Comparison of ENCODE assay signal across 24 mouse cellular contexts in genomic region chr1:40418512-40418911, GRCm38 (mm10). TPM values are rescaled to one million over a fixed set of nuclear protein-coding genes. Genes with fewer than 3 reads are reported as not detected.
DNase-seq lines count a peak whose midpoint lies in the region; ATAC-seq lines count a peak whose summit lies in the region.
"Had no signal": no experiment of that assay in that cellular context is flagged by ENCODE, and none has a peak within 500 bp of the region (broad histone marks: within the 10 kb centered on the region; RNA-seq: fewer than 3 reads in every experiment).

No protein-coding gene starts in this region.

- H3K36me3 ChIP-seq in liver, embryonic 12.5 days: no peaks in the 10 kb centered on the region
- no peaks in the 10 kb centered on the region for H3K36me3 ChIP-seq in liver, embryonic 11.5 days (ENCODE audit: control insufficient read depth, insufficient read depth, low read length)
- H3K36me3 ChIP-seq in liver, embryonic 16.5 days (ENCODE audit: control insufficient read depth, insufficient read depth): no peaks in the 10 kb centered on the region
- no peaks in the 10 kb centered on the region for H3K36me3 ChIP-seq in midbrain, embryonic 14.5 days (ENCODE audit: control insufficient read depth, insufficient read depth, low read length)
- H3K36me3 ChIP-seq: embryonic facial prominence, embryonic 10.5 days; heart, embryonic 12.5 days; hindbrain, embryonic 12.5 days; midbrain, embryonic 10.5 days had no signal

- DNase-seq in liver, embryonic 11.5 days (ENCODE audit: low spot score): no peak
- DNase-seq in 416B (ENCODE audit: low read depth): peak; percentile 96
- peak; percentile 43 for DNase-seq in CD4-positive helper T cell, adult 2 months (ENCODE audit: low read depth, low spot score)
- DNase-seq in midbrain, embryonic 14.5 days: no peak
- DNase-seq in layer of hippocampus, adult 8-10 months (ENCODE audit: low spot score in 2 of 2): no peak
- DNase-seq: adrenal gland, adult 8-10 months; cerebellum, postnatal 10 days; gastrocnemius, adult 2 months; heart, adult 11 months; heart, postnatal 14 days; kidney, adult 8-10 months; lung, postnatal 10 days; right cerebral cortex, postnatal 25 days; thymus, postnatal 4 days had no signal

- ATAC-seq in liver, embryonic 12.5 days: peak; percentile 35; the same call in 1 of the 2 replicates
- ATAC-seq in liver, embryonic 11.5 days (replicated peaks; ENCODE audit: low FRiP score): no peak
- ATAC-seq in liver, embryonic 16.5 days (ENCODE audit: low read depth): 0 out of 2 replicates have a peak, but pooled peaks have one; percentile 13
- no peak for ATAC-seq in midbrain, embryonic 14.5 days (ENCODE audit: low FRiP score, low TSS enrichment)
- ATAC-seq: Patski had no signal

- no peaks in the 10 kb centered on the region for H3K27me3 ChIP-seq in liver, embryonic 12.5 days (replicated peaks)
- no peaks in the 10 kb centered on the region for H3K27me3 ChIP-seq in liver, embryonic 11.5 days (replicated peaks; ENCODE audit: control insufficient read depth, insufficient read depth, low read length)
- no peaks in the 10 kb centered on the region for H3K27me3 ChIP-seq in liver, embryonic 16.5 days (ENCODE audit: control insufficient read depth, insufficient read depth, low read depth, low read length)
- no peaks in the 10 kb centered on the region for H3K27me3 ChIP-seq in midbrain, embryonic 14.5 days (ENCODE audit: control insufficient read depth, insufficient read depth, low read length)
- H3K27me3 ChIP-seq: heart, embryonic 12.5 days; hindbrain, embryonic 12.5 days; Patski had no signal

- H3K4me1 ChIP-seq in liver, embryonic 12.5 days: peaks cover 25% of the 10 kb centered on the region
- no peaks in the 10 kb centered on the region; the same call in 1 of the 2 replicates for H3K4me1 ChIP-seq in liver, embryonic 11.5 days (replicated peaks; ENCODE audit: control insufficient read depth, insufficient read depth, low read length)
- H3K4me1 ChIP-seq in liver, embryonic 16.5 days (ENCODE audit: control insufficient read depth, low read depth, low read length): peaks cover 10% of the 10 kb centered on the region
- H3K4me1 ChIP-seq in midbrain, embryonic 14.5 days (ENCODE audit: control insufficient read depth, insufficient read depth, low read length): no peaks in the 10 kb centered on the region
- H3K4me1 ChIP-seq: embryonic facial prominence, embryonic 10.5 days; heart, embryonic 12.5 days; hindbrain, embryonic 12.5 days; midbrain, embryonic 10.5 days had no signal

- H3K27ac ChIP-seq in liver, embryonic 12.5 days: no peak overlapping the region
- no peak overlapping the region for H3K27ac ChIP-seq in liver, embryonic 11.5 days (ENCODE audit: low read depth, low read length)
- H3K27ac ChIP-seq in liver, embryonic 16.5 days (ENCODE audit: low read length): no peak overlapping the region
- H3K27ac ChIP-seq in midbrain, embryonic 14.5 days (replicated peaks; ENCODE audit: low read depth, low read length): no peak overlapping the region
- H3K27ac ChIP-seq: embryonic facial prominence, embryonic 10.5 days; gastrocnemius, adult 2 months; hindbrain, embryonic 12.5 days; midbrain, embryonic 10.5 days had no signal

- no peak overlapping the region for H3K4me2 ChIP-seq in liver, embryonic 12.5 days
- no peak overlapping the region for H3K4me2 ChIP-seq in liver, embryonic 11.5 days
- no peak overlapping the region for H3K4me2 ChIP-seq in liver, embryonic 16.5 days (ENCODE audit: low read depth, low read length)
- H3K4me2 ChIP-seq in midbrain, embryonic 14.5 days (ENCODE audit: low read length): no peak overlapping the region
- H3K4me2 ChIP-seq: heart, embryonic 12.5 days; hindbrain, embryonic 12.5 days had no signal

- no peak overlapping the region for H3K9ac ChIP-seq in liver, embryonic 12.5 days
- no peak overlapping the region for H3K9ac ChIP-seq in liver, embryonic 11.5 days (ENCODE audit: low read depth, low read length)
- no peak overlapping the region for H3K9ac ChIP-seq in liver, embryonic 16.5 days (ENCODE audit: low read depth, low read length)
- H3K9ac ChIP-seq in midbrain, embryonic 14.5 days (replicated peaks; ENCODE audit: low read length): no peak overlapping the region
- H3K9ac ChIP-seq: heart, embryonic 12.5 days; hindbrain, embryonic 12.5 days had no signal

- 15% methylated on average over 5 of the region's 5 CpGs for WGBS in liver, embryonic 12.5 days (ENCODE audit: insufficient replicate concordance)
- WGBS in liver, embryonic 11.5 days: 29% methylated on average over 5 of the region's 5 CpGs
- 10% methylated on average over 5 of the region's 5 CpGs for WGBS in liver, embryonic 16.5 days (ENCODE audit: insufficient replicate concordance)
- WGBS in midbrain, embryonic 14.5 days: 92% methylated on average over 5 of the region's 5 CpGs

- no peaks in the 10 kb centered on the region for H3K9me3 ChIP-seq in liver, embryonic 12.5 days (replicated peaks)
- H3K9me3 ChIP-seq in liver, embryonic 11.5 days (ENCODE audit: control insufficient read depth, low read length): no peaks in the 10 kb centered on the region
- no peaks in the 10 kb centered on the region for H3K9me3 ChIP-seq in liver, embryonic 16.5 days (replicated peaks; ENCODE audit: control insufficient read depth, low read length)
- no peaks in the 10 kb centered on the region for H3K9me3 ChIP-seq in midbrain, embryonic 14.5 days (ENCODE audit: control insufficient read depth, low read length)
- H3K9me3 ChIP-seq: embryonic facial prominence, embryonic 10.5 days; heart, embryonic 12.5 days; hindbrain, embryonic 12.5 days; midbrain, embryonic 10.5 days had no signal

- no peak overlapping the region for H3K4me3 ChIP-seq in liver, embryonic 12.5 days
- no peak overlapping the region for H3K4me3 ChIP-seq in liver, embryonic 11.5 days (ENCODE audit: low read depth, low read length)
- no peak overlapping the region for H3K4me3 ChIP-seq in liver, embryonic 16.5 days (ENCODE audit: low read depth, low read length)
- H3K4me3 ChIP-seq in midbrain, embryonic 14.5 days (replicated peaks; ENCODE audit: low read depth, low read length): no peak overlapping the region
- H3K4me3 ChIP-seq: embryonic facial prominence, embryonic 10.5 days; gastrocnemius, adult 2 months; heart, embryonic 12.5 days; hindbrain, embryonic 12.5 days; midbrain, embryonic 10.5 days had no signal

RNA-seq across cellular contexts. Expression of gene Il1rl1, which starts 10.9 kb away (rescaled TPM):
- 2.5 and 2.7 TPM in 2 replicates for polyA plus RNA-seq in liver, embryonic 12.5 days (2016; fragmentation: Nextera tagmentation; extraction: Ambion mirVana)
- polyA plus RNA-seq in liver, embryonic 11.5 days (2014; fragmentation: Nextera tagmentation; extraction: Ambion mirVana): 1.7 and 2.3 TPM in 2 replicates
- polyA plus RNA-seq in liver, embryonic 16.5 days (2015; fragmentation: Nextera tagmentation; extraction: Ambion mirVana): 5.3 and 5.7 TPM in 2 replicates
- 0.07 TPM in 1 of 2 replicates, not detected in the other for polyA plus RNA-seq in midbrain, embryonic 14.5 days (2014; fragmentation: Nextera tagmentation; extraction: Ambion mirVana)
- total RNA-seq in layer of hippocampus, adult 8-10 months (2022): 1 to 10 TPM in 1 of 4 experiments, under 1 TPM in 2, not detected in 1; 0.50 to 1.6 (median 0.94) TPM
- polyA plus RNA-seq: midbrain, embryonic 10.5 days had no signal

RNA-seq across cellular contexts. Expression of gene Il18r1, which starts 46.8 kb away (rescaled TPM):
- not detected in 2 replicates for polyA plus RNA-seq in liver, embryonic 12.5 days (2016; fragmentation: Nextera tagmentation; extraction: Ambion mirVana)
- 0.10 TPM in 1 of 2 replicates, not detected in the other for polyA plus RNA-seq in liver, embryonic 11.5 days (2014; fragmentation: Nextera tagmentation; extraction: Ambion mirVana)
- 0.13 and 0.14 TPM in 2 replicates for polyA plus RNA-seq in liver, embryonic 16.5 days (2015; fragmentation: Nextera tagmentation; extraction: Ambion mirVana)
- not detected in 2 replicates for polyA plus RNA-seq in midbrain, embryonic 14.5 days (2014; fragmentation: Nextera tagmentation; extraction: Ambion mirVana)
- not detected for total RNA-seq in layer of hippocampus, adult 8-10 months (2022)
- total RNA-seq: layer of hippocampus, postnatal 14 days; left cerebral cortex, postnatal 14 days had no signal
- polyA plus RNA-seq: embryonic facial prominence, embryonic 10.5 days; forebrain, embryonic 11.5 days; heart, embryonic 12.5 days; hindbrain, embryonic 12.5 days; midbrain, embryonic 10.5 days; Patski had no signal

Comparison
In these comparisons a context has a peak if more than half of its experiments do, and no peak if none do; other contexts are left out.
1. ATAC-seq: peak in liver, embryonic 12.5 days (single experiment) and liver, embryonic 16.5 days (single experiment); none in liver, embryonic 11.5 days (single experiment) and midbrain, embryonic 14.5 days (single experiment).
2. DNase-seq: peak in 416B (single experiment) and CD4-positive helper T cell, adult 2 months (single experiment); none in liver, embryonic 11.5 days (single experiment), midbrain, embryonic 14.5 days (single experiment) and layer of hippocampus, adult 8-10 months (0 of 2).